Comparison of ENCODE assay signal across 28 mouse cellular contexts in genomic region chr1:172457196-172457595, GRCm38 (mm10). TPM values are rescaled to one million over a fixed set of nuclear protein-coding genes. Genes with fewer than 3 reads are reported as not detected.
"Had no signal": no experiment of that assay in that cellular context is flagged by ENCODE, and none has a peak within 500 bp of the region (broad histone marks: within the 10 kb centered on the region; RNA-seq: fewer than 3 reads in every experiment).

No protein-coding gene starts in this region.

- H3K9ac ChIP-seq: heart, embryonic 12.5 days; hindbrain, embryonic 12.5 days; hindbrain, embryonic 14.5 days; kidney, embryonic 15.5 days; limb, embryonic 13.5 days; limb, embryonic 15.5 days; liver, embryonic 12.5 days; liver, embryonic 14.5 days had no signal

- H3K27ac ChIP-seq: gastrocnemius, adult 2 months; heart, embryonic 10.5 days; hindbrain, embryonic 10.5 days; hindbrain, embryonic 12.5 days; hindbrain, embryonic 14.5 days; kidney, embryonic 15.5 days; kidney, postnatal 0 days; limb, embryonic 13.5 days; limb, embryonic 15.5 days; liver, embryonic 12.5 days; liver, embryonic 14.5 days had no signal

- H3K27me3 ChIP-seq: heart, embryonic 12.5 days; hindbrain, embryonic 12.5 days; kidney, embryonic 15.5 days; limb, embryonic 13.5 days; limb, embryonic 15.5 days; liver, embryonic 12.5 days had no signal

- ATAC-seq: hindbrain, embryonic 16.5 days; intestine, embryonic 16.5 days; liver, embryonic 12.5 days had no signal

- H3K4me2 ChIP-seq: heart, embryonic 12.5 days; hindbrain, embryonic 12.5 days; hindbrain, embryonic 14.5 days; kidney, embryonic 15.5 days; limb, embryonic 13.5 days; limb, embryonic 15.5 days; liver, embryonic 12.5 days had no signal

- H3K9me3 ChIP-seq: heart, embryonic 10.5 days; heart, embryonic 12.5 days; hindbrain, embryonic 10.5 days; hindbrain, embryonic 12.5 days; kidney, embryonic 15.5 days; limb, embryonic 13.5 days; limb, embryonic 15.5 days; liver, embryonic 12.5 days had no signal

- H3K4me3 ChIP-seq: gastrocnemius, adult 2 months; heart, embryonic 10.5 days; heart, embryonic 12.5 days; hindbrain, embryonic 10.5 days; hindbrain, embryonic 12.5 days; kidney, embryonic 15.5 days; limb, embryonic 13.5 days; limb, embryonic 15.5 days; liver, embryonic 12.5 days had no signal

- H3K4me1 ChIP-seq: hindbrain, embryonic 12.5 days; limb, embryonic 13.5 days; liver, embryonic 12.5 days had no signal

- DNase-seq: gastrocnemius, adult 2 months; gastrocnemius, postnatal 10 days; gastrocnemius, postnatal 25 days; heart, postnatal 10 days; heart, postnatal 4 days; kidney, adult 11 months; kidney, adult 2 months; kidney, adult 9 months; kidney, postnatal 14 days; kidney, postnatal 36 days; layer of hippocampus, adult 9-11 months; layer of hippocampus, postnatal 36 days; left cerebral cortex, postnatal 4 days had no signal

- H3K36me3 ChIP-seq: heart, embryonic 10.5 days; heart, embryonic 12.5 days; hindbrain, embryonic 10.5 days; hindbrain, embryonic 12.5 days; kidney, embryonic 15.5 days; limb, embryonic 13.5 days; limb, embryonic 15.5 days; liver, embryonic 12.5 days had no signal

RNA-seq across cellular contexts. Expression of gene Slamf9, which starts 18.0 kb away (rescaled TPM):
- total RNA-seq: granulocyte monocyte progenitor cell, adult 5-6 weeks; layer of hippocampus, postnatal 14 days had no signal
- polyA plus RNA-seq: hindbrain, embryonic 10.5 days had no signal

RNA-seq across cellular contexts. Expression of gene Igsf9, which starts 24.4 kb away (rescaled TPM):
- total RNA-seq: granulocyte monocyte progenitor cell, adult 5-6 weeks had no signal
